Mouse (Mus musculus) G1E (cell line): ENCODE data around the gene Qk. TPM values are rescaled to one million over a fixed set of nuclear protein-coding genes. Genes with fewer than 3 reads are reported as not detected.

Experiments used
- ATAC-seq: 2 replicates; pipeline ENCODE4 v1.8.0; 2016; ENCODE audit warnings: mild to moderate bottlenecking; ENCODE audit not compliant: insufficient number of reproducible peaks, poor library complexity, low FRiP score, severe bottlenecking; ENCODE audit errors: extremely low read depth
- DNase-seq: peaks from one replicate; pipeline ENCODE4 v3.0.0; 2012; ENCODE audit warnings: low spot score
- H3K27me3 ChIP-seq: 2 replicates; pipeline ENCODE4 v1.6.1; 2012; ENCODE audit warnings: mild to moderate bottlenecking, low read length, inconsistent platforms; ENCODE audit not compliant: insufficient read depth
- H3K36me3 ChIP-seq: replicated peaks from 2 replicates; pipeline ENCODE3; 2012; ENCODE audit warnings: mild to moderate bottlenecking, inconsistent platforms
- H3K4me1 ChIP-seq: 2 replicates; pipeline ENCODE4 v1.6.1; 2012; ENCODE audit warnings: low read depth, low read length, inconsistent platforms, mixed read lengths; ENCODE audit not compliant: insufficient read depth
- H3K4me3 ChIP-seq: 2 replicates; pipeline ENCODE4 v1.5.1; 2012; ENCODE audit warnings: low read depth, mild to moderate bottlenecking, inconsistent platforms, low read length, moderate library complexity, mixed read lengths
- H3K9me3 ChIP-seq: replicated peaks from 2 replicates; pipeline ENCODE4 v1.6.1; 2012; ENCODE audit warnings: inconsistent platforms
- CTCF ChIP-seq: IDR thresholded peaks from 2 replicates; pipeline ENCODE4 v1.5.1; 2012; ENCODE audit warnings: low read depth, low read length, inconsistent platforms, mixed read lengths
- GATA1 ChIP-seq: IDR thresholded peaks from 2 replicates; pipeline ENCODE4 v1.6.1; 2012; ENCODE audit warnings: borderline replicate concordance, low read length, inconsistent platforms, mixed read lengths
- GATA2 ChIP-seq: IDR thresholded peaks from 2 replicates; pipeline ENCODE4 v1.6.1; 2012; ENCODE audit warnings: low read depth, low read length, inconsistent platforms, borderline replicate concordance
- POLR2AphosphoS5 ChIP-seq: IDR thresholded peaks from 2 replicates; pipeline ENCODE4 v1.6.1; 2012; ENCODE audit warnings: low read depth, low read length, inconsistent platforms; ENCODE audit not compliant: insufficient replicate concordance
- TAL1 ChIP-seq: conservative IDR thresholded peaks from 2 replicates; pipeline ENCODE4 v1.6.1; 2012; ENCODE audit warnings: low read depth, low read length, inconsistent platforms, mixed read lengths
- polyA plus RNA-seq: library from polyadenylated mRNA; stranded (reverse); fragments of >175 nt; gene quantifications from 2 replicates; pipeline ENCODE4 v1.2.3, GENCODE M21; 2012
- total RNA-seq, 2 experiments: library from RNA; stranded (forward) in 1 of 2; stranded (reverse) in 1 of 2; fragments of 200-1000 nt in 1 of 2; fragments of >200 nt in 1 of 2; fragmentation: Nextera tagmentation in 1 of 2; gene quantifications; 2 replicates each; pipeline ENCODE4 v1.2.3; 2014 to 2017

The Qk gene
- total and polyA plus RNA-seq, 3 experiments = 9.5 to 419 (median 65.7) TPM

- Histone ChIP-seq H3K27me3 (no peaks in the 10 kb centered on the region), H3K36me3 (peaks cover 10% of the 10 kb centered on the region), H3K9me3 (no peaks in the 10 kb centered on the region), H3K4me1 (peaks cover 11% of the 10 kb centered on the region; the same call in 1 of the 2 replicates), H3K4me3 (no peak overlapping the region)
- ATAC-seq = no peak
- TF ChIP-seq GATA2 (no peak), CTCF (no peak)
- no peak for DNase-seq
These were observed 34.9 kb downstream of the Qk start for GRCm38 (mm10) chr17:10284772-10285171.

GRCm38 (mm10) chr17:10279532-10279931 is 40.1 kb downstream of the Qk start:
- DNase-seq = no peak
- TF ChIP-seq TAL1 = no peak
- TF ChIP-seq CTCF = no peak
- no peak for TF ChIP-seq GATA2
- TF ChIP-seq GATA1 = no peak
- no peak for TF ChIP-seq POLR2AphosphoS5
- no peaks in the 10 kb centered on the region for H3K9me3 ChIP-seq
- peaks cover 14% of the 10 kb centered on the region for H3K36me3 ChIP-seq
- no peak for ATAC-seq
- H3K27me3 ChIP-seq = no peaks in the 10 kb centered on the region
- H3K4me1 ChIP-seq = peaks cover 3% of the 10 kb centered on the region; the same call in 1 of the 2 replicates
- no peak overlapping the region for H3K4me3 ChIP-seq

GRCm38 (mm10) chr17:10269518-10269917 is 50.1 kb downstream of the Qk start:
- DNase-seq (no peak), ATAC-seq (no peak)
- Histone ChIP-seq H3K4me1 (0 out of 2 replicates have a peak, but pooled peaks cover 2% of the 10 kb centered on the region), H3K36me3 (peaks cover 14% of the 10 kb centered on the region), H3K4me3 (no peak overlapping the region), H3K9me3 (no peaks in the 10 kb centered on the region), H3K27me3 (no peaks in the 10 kb centered on the region)
- no peak for TF ChIP-seq GATA1

GRCm38 (mm10) chr17:10268468-10268867 is 51.2 kb downstream of the Qk start:
- 0 out of 2 replicates have a peak, but pooled peaks cover 2% of the 10 kb centered on the region for H3K4me1 ChIP-seq
- H3K36me3 ChIP-seq = peaks cover 14% of the 10 kb centered on the region
- no peaks in the 10 kb centered on the region for H3K27me3 ChIP-seq
- no peak for DNase-seq
- ATAC-seq = no peak
- no peak overlapping the region for H3K4me3 ChIP-seq
- H3K9me3 ChIP-seq = no peaks in the 10 kb centered on the region
- TF ChIP-seq GATA1 = no peak
- TF ChIP-seq POLR2AphosphoS5 = no peak
- no peak for TF ChIP-seq GATA2
- no peak for TF ChIP-seq CTCF
- no peak for TF ChIP-seq TAL1

GRCm38 (mm10) chr17:10266207-10266606 is 53.4 kb downstream of the Qk start:
- TF ChIP-seq POLR2AphosphoS5 = no peak
- no peak for TF ChIP-seq CTCF
- Histone ChIP-seq H3K9me3 (no peaks in the 10 kb centered on the region), H3K27me3 (no peaks in the 10 kb centered on the region), H3K36me3 (peaks cover 13% of the 10 kb centered on the region), H3K4me1 (0 out of 2 replicates have a peak, but pooled peaks cover 2% of the 10 kb centered on the region), H3K4me3 (no peak overlapping the region)
- ATAC-seq (no peak; the same call in 1 of the 2 replicates), DNase-seq (no peak)

GRCm38 (mm10) chr17:10251252-10251958 is 68.2 kb downstream of the Qk start:
- Histone ChIP-seq H3K4me3 (no peak overlapping the region), H3K9me3 (no peaks in the 10 kb centered on the region), H3K36me3 (peaks cover 8% of the 10 kb centered on the region), H3K4me1 (no peaks in the 10 kb centered on the region), H3K27me3 (no peaks in the 10 kb centered on the region)
- ATAC-seq (no peak), DNase-seq (no peak)
- TF ChIP-seq GATA1 (no peak), GATA2 (no peak), POLR2AphosphoS5 (no peak), CTCF (no peak), TAL1 (no peak)

GRCm38 (mm10) chr17:10240081-10240480 is 79.6 kb downstream of the Qk start:
- TF ChIP-seq CTCF = no peak
- TF ChIP-seq GATA1 = no peak
- no peak for TF ChIP-seq TAL1
- TF ChIP-seq GATA2 = no peak
- no peak for TF ChIP-seq POLR2AphosphoS5
- no peak for ATAC-seq
- H3K9me3 ChIP-seq = no peaks in the 10 kb centered on the region

More at GRCm38 (mm10) chr17:10240081-10240480, 79.6 kb downstream of the Qk start:
- DNase-seq = no peak
- Histone ChIP-seq H3K27me3 (no peaks in the 10 kb centered on the region), H3K4me3 (no peak overlapping the region), H3K4me1 (no peaks in the 10 kb centered on the region), H3K36me3 (peaks cover 9% of the 10 kb centered on the region)
